Mouse (Mus musculus) embryonic facial prominence, embryonic 12.5 days (tissue): Measurements from ENCODE around the gene Matn1. TPM values are rescaled to one million over a fixed set of nuclear protein-coding genes. Genes with fewer than 3 reads are reported as not detected.

Experiments
- ATAC-seq: fragments of 200-750 bp; cut with Nextera tagmentation; 2 replicates; pipeline ENCODE4 v1.8.0; 2017; ENCODE audit not compliant: insufficient number of reproducible peaks, insufficient read depth, low FRiP score, low TSS enrichment
- H3K27ac ChIP-seq: fragments of 300-500 bp; sonication (generic); 2 replicates; pipeline ENCODE4 v1.5.1; 2016; ENCODE audit warnings: mild to moderate bottlenecking
- H3K27me3 ChIP-seq: fragments of 300-500 bp; sonication (generic); 2 replicates; pipeline ENCODE4 v1.6.1; 2016; ENCODE audit warnings: mild to moderate bottlenecking, moderate library complexity
- H3K36me3 ChIP-seq: fragments of 300-500 bp; sonication (generic); 2 replicates; pipeline ENCODE4 v1.6.1; 2016; ENCODE audit warnings: mild to moderate bottlenecking
- H3K4me1 ChIP-seq: fragments of 300-500 bp; sonication (generic); 2 replicates; pipeline ENCODE4 v1.6.1; 2016
- H3K4me2 ChIP-seq: fragments of 300-500 bp; sonication (generic); replicated peaks from 2 replicates; pipeline ENCODE4 v1.6.1; 2016; ENCODE audit warnings: mild to moderate bottlenecking, moderate library complexity
- H3K4me3 ChIP-seq: fragments of 300-500 bp; sonication (generic); 2 replicates; pipeline ENCODE4 v1.5.1; 2016; ENCODE audit warnings: mild to moderate bottlenecking
- H3K9ac ChIP-seq: fragments of 300-500 bp; sonication (generic); 2 replicates; pipeline ENCODE4 v1.6.1; 2016; ENCODE audit warnings: mild to moderate bottlenecking, moderate library complexity
- H3K9me3 ChIP-seq: fragments of 300-500 bp; sonication (generic); 2 replicates; pipeline ENCODE4 v1.6.1; 2016; ENCODE audit warnings: mild to moderate bottlenecking, moderate library complexity
- WGBS: fragments of 180-500 bp; shearing (Covaris S2); methylation state at CpG from one replicate; pipeline ENCODE4 v1.1.7; 2016; 5-methylcytosine and 5-hydroxymethylcytosine counted together
- polyA plus RNA-seq: library from polyadenylated mRNA; unstranded; fragments of >200 nt; fragmentation: Nextera tagmentation; extraction: Ambion mirVana; gene quantifications from 2 replicates; pipeline ENCODE4 v1.2.1, GENCODE M21; 2016

Matn1 gene
- polyA plus RNA-seq, 1 experiment from 2014 or later = 4.2 TPM

DNA sequence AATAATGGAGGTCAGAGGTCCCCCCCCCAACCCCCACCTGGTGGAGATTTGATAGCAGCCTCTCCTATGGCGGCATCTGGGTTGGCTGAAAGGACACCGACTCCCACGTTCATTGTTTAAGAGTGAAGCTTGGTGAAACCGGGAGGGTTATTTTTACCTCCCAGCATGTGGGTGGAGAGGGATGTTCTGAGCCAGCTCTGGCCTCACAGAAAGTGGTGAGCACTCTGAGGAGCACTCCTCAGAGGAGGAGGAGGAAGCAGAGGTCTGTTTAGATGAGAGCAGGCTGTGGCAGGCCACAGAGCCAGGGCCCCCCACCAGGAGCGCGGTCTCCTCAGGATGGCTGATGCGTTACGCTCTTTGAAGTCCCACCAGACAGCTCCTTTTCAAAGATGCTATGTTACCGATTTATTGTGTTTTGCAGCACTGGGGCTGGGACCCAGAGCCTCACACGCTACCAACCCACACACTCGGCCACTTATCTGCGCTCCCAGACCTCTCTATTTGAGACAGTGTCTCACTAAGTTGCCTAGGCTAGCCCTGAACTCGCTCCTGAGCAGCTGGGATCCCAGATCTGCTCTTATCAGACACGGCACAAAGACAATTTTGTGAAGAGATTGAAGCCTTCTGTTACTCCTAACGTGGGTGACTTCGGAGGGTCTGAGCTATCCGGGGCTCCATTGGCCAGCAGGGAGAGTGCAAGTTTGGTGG is 34.9 kb upstream of the Matn1 start:
- Histone ChIP-seq H3K4me2 (no peak overlapping the region), H3K4me3 (no peak overlapping the region), H3K27ac (no peak overlapping the region), H3K4me1 (peaks cover 16% of the 10 kb centered on the region; the same call in 1 of the 2 replicates), H3K27me3 (no peaks in the 10 kb centered on the region), H3K36me3 (no peaks in the 10 kb centered on the region), H3K9ac (no peak overlapping the region), H3K9me3 (no peaks in the 10 kb centered on the region)
- WGBS = 59% methylated on average over 17 of the region's 17 CpGs
- no peak for ATAC-seq

DNA sequence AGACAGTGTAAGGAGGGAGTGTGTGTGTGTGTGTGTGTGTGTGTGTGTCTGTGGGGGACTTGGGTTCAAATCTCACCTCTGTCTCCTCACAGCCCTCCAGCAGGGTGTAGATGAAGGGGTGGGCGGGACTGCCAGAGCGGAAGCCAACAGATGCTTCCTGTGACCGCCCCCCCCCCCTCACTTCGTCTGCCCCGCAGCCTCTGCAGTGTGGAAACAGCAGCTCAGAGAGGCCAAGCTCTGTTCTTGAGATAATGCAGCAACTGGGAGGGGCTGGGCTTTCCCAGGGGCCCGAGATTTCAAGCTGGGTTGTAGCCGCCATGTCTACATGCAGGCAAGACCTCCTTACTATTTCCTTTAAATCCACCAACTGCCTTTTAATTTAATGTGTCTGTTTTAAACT is 33.5 kb upstream of the Matn1 start:
- H3K9me3 ChIP-seq = no peaks in the 10 kb centered on the region
- 39% methylated on average over 7 of the region's 7 CpGs for WGBS

DNA sequence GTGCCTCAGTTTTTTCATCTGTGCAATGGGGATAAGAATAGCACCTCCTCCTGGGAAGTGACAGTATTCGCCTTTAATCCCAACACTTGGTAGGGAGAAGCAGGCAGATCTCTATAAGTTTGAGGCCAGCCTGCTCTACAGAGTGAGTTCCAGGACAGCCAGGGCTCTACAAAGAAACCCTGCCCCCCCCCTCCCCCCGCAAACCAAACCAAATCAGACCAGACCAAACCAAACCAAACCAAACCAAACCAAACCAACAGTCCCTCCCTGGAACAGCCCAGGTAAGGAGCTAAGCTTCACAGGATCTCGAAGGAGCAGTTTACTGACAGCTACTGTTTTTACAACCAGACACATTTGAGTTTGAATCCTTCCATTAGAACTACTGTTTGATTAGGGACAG is 31.6 kb upstream of the Matn1 start:
- no peak overlapping the region for H3K27ac ChIP-seq
- 82% methylated on average over 3 of the region's 3 CpGs for WGBS
- H3K9me3 ChIP-seq = no peaks in the 10 kb centered on the region
- H3K4me2 ChIP-seq = no peak overlapping the region
- H3K9ac ChIP-seq = no peak overlapping the region
- H3K27me3 ChIP-seq = no peaks in the 10 kb centered on the region
- no peak overlapping the region for H3K4me3 ChIP-seq
- peaks cover 11% of the 10 kb centered on the region; the same call in 1 of the 2 replicates for H3K4me1 ChIP-seq
- H3K36me3 ChIP-seq = no peaks in the 10 kb centered on the region
- ATAC-seq = no peak

More for the DNA sequence above, 33.5 kb upstream of the Matn1 start:
- no peaks in the 10 kb centered on the region for H3K27me3 ChIP-seq
- no peak overlapping the region for H3K4me3 ChIP-seq
- H3K36me3 ChIP-seq = no peaks in the 10 kb centered on the region
- H3K9ac ChIP-seq = no peak overlapping the region
- H3K4me1 ChIP-seq = peaks cover 11% of the 10 kb centered on the region; the same call in 1 of the 2 replicates
- H3K4me2 ChIP-seq = no peak overlapping the region
- no peak overlapping the region for H3K27ac ChIP-seq
- no peak for ATAC-seq

DNA sequence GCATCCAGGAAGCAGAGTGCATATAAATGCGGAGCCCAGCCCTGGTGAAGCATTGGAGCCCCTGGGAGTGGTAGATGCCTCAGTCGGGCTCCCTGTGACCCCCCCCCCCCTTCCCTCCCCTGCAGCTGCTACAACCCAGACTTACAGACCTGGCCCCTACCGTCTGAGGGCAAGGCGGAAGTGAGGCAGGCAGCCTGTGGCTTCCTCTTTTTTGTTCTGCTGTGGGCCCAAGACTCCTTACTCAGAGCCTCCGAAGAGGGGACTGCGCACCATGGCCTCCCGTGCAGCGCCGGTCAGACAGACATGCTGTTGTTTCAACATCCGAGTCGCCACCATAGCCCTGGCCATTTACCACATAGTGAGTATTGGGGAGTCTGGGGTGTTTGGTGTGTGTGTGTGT is 31.1 kb upstream of the Matn1 start, which contains the start of gene Laptm5:
Gene Laptm5 (plus strand): TSS at position 49 of the 400 bp plus-strand sequence.
- Histone ChIP-seq H3K4me1 (peaks cover 7% of the 10 kb centered on the region; the same call in 1 of the 2 replicates), H3K4me2 (no peak within 1 kb of the TSS), H3K36me3 (no peaks in the 10 kb centered on the region), H3K9ac (no peak within 1 kb of the TSS), H3K27ac (no peak within 1 kb of the TSS), H3K27me3 (no peaks in the 10 kb centered on the region), H3K4me3 (no peak within 1 kb of the TSS), H3K9me3 (no peaks in the 10 kb centered on the region)
- no peak for ATAC-seq
- 61% methylated on average over 11 of the region's 11 CpGs for WGBS

DNA sequence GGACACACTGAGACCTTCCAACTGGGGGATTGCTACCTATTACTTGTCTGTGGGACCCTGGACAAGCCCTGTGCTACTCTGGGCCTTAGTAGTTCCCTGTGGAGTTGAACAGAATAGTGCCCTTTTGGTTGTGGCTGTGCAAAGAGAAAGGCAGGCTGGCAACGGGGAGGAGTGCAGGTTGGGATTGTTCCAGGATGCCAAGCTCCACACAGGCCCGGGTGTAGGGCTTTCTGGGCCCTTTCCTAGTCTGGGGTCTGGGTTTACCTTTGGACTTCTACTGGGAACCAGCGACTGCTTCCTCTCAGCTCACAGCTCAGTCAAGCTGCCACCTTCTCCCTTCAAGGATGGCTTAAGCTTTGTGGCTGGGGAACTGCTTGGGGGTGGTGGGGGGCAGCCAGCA is 30.7 kb upstream of the Matn1 start:
- H3K4me1 ChIP-seq = peaks cover 7% of the 10 kb centered on the region; the same call in 1 of the 2 replicates
- H3K9me3 ChIP-seq = no peaks in the 10 kb centered on the region
- no peak overlapping the region for H3K27ac ChIP-seq
- no peaks in the 10 kb centered on the region for H3K36me3 ChIP-seq
- WGBS = 72% methylated on average over 3 of the region's 3 CpGs
- H3K9ac ChIP-seq = no peak overlapping the region
- no peaks in the 10 kb centered on the region for H3K27me3 ChIP-seq
- no peak overlapping the region for H3K4me2 ChIP-seq
- ATAC-seq = no peak
- H3K4me3 ChIP-seq = no peak overlapping the region

DNA sequence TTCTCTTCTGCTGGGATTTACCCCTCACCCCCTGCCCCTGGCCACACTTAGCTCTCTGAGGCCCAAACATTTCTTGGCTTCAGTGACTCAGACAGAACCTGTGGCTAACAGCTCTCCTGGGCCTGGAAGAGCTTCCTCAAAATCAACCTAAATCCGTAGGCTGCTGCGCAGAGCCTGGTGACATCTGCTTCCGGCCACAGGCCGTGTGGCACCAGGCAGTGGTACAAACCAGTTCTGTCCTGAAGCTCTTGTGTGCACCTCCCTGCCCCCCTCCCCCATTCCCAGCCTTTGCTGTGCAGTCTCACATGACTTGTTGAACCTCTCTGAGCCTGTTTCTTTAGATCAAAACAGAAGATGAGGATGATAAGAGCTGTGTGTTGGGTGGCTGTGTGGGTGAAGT is 30.2 kb upstream of the Matn1 start:
- H3K4me3 ChIP-seq = no peak overlapping the region
- H3K27me3 ChIP-seq = no peaks in the 10 kb centered on the region
- no peak overlapping the region for H3K4me2 ChIP-seq
- no peak overlapping the region for H3K9ac ChIP-seq
- H3K4me1 ChIP-seq = peaks cover 7% of the 10 kb centered on the region; the same call in 1 of the 2 replicates
- no peak overlapping the region for H3K27ac ChIP-seq
- H3K9me3 ChIP-seq = no peaks in the 10 kb centered on the region
- no peak for ATAC-seq
- H3K36me3 ChIP-seq = no peaks in the 10 kb centered on the region
- 81% methylated on average over 4 of the region's 4 CpGs for WGBS

DNA sequence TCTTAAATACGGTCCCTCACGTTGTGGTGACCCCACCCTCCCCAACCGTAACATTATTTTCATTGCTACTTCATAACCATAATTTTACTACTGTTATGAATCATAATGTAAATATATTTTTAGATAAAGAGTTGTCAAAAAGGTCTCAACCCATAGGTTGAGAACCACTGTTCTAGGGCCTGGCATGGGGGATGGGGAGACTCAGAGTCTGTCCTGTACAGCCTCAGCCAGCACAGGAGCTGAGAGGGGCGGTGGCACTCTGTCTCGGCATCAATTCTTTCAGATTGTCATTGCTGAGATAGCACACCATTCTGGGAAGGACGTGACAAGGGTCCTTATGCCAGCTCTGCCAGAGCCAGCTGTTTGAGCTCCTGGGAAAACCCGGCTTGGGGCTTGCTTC is 29.7 kb upstream of the Matn1 start:
- Histone ChIP-seq H3K9ac (no peak overlapping the region), H3K4me1 (peaks cover 9% of the 10 kb centered on the region; the same call in 1 of the 2 replicates), H3K9me3 (no peaks in the 10 kb centered on the region), H3K27me3 (no peaks in the 10 kb centered on the region), H3K4me3 (no peak overlapping the region), H3K36me3 (no peaks in the 10 kb centered on the region), H3K4me2 (no peak overlapping the region), H3K27ac (no peak overlapping the region)
- no peak for ATAC-seq
- WGBS = 73% methylated on average over 7 of the region's 7 CpGs

DNA sequence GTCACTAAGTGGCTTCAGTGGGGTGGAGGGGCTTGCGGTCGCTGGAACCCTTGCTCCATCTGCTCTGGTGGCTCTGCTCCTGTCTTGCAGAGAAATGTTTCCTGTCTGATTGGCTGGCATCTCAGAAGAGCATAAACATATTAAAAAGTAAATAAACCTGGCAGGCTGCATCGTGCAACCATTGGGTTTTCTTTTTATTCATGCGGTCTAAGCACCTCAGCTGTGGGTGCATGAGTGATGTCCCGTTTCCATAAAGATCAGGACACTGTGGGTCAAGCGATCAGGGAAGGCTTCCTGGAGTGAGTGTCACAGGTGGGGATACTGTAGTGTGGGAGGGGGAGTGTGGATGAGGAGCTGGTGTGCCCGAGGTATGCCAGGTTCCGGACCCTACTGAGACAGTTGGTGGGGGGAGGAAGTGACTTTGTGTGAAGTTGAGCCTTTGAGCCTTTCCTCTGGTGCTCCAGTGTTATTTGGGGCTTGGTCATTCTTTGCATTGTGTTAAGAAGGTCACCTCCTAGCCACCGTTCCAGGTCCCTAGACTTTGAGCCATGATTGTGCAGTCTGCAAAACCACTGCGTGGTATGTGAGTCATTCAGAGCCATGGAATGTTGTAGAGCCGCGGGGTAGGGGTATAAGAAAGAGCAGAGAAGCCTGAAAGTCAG is 29.0 kb upstream of the Matn1 start:
- 75% methylated on average over 12 of the region's 12 CpGs for WGBS
- Histone ChIP-seq H3K4me2 (no peak overlapping the region), H3K36me3 (no peaks in the 10 kb centered on the region), H3K9me3 (no peaks in the 10 kb centered on the region), H3K27ac (no peak overlapping the region), H3K27me3 (no peaks in the 10 kb centered on the region), H3K4me1 (peaks cover 13% of the 10 kb centered on the region; the same call in 1 of the 2 replicates), H3K9ac (no peak overlapping the region), H3K4me3 (no peak overlapping the region)
- no peak for ATAC-seq

DNA sequence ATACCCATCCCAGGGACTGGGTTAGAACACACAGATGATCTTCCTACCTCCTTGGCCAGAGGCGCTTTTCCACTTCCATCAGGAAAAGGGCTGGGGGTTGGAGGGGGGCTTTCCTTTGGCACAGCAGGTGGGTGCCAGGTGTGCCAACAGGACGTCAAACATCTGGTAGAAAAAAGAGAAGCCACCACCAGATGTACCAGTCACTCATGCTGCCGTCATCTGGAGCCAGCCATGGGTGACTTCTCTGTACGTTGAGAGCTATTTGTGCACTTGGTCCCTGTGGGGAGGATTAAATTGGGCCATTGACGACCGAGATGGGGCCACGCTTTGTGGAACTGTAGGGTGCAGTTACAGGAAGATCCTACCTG is 28.5 kb upstream of the Matn1 start:
- H3K9ac ChIP-seq = no peak overlapping the region
- no peak overlapping the region for H3K4me2 ChIP-seq
- no peaks in the 10 kb centered on the region for H3K9me3 ChIP-seq
- ATAC-seq = no peak
- H3K27me3 ChIP-seq = no peaks in the 10 kb centered on the region
- H3K4me1 ChIP-seq = peaks cover 14% of the 10 kb centered on the region
- WGBS = 50% methylated on average over 7 of the region's 7 CpGs
- H3K36me3 ChIP-seq = no peaks in the 10 kb centered on the region
- no peak overlapping the region for H3K4me3 ChIP-seq
- H3K27ac ChIP-seq = no peak overlapping the region

DNA sequence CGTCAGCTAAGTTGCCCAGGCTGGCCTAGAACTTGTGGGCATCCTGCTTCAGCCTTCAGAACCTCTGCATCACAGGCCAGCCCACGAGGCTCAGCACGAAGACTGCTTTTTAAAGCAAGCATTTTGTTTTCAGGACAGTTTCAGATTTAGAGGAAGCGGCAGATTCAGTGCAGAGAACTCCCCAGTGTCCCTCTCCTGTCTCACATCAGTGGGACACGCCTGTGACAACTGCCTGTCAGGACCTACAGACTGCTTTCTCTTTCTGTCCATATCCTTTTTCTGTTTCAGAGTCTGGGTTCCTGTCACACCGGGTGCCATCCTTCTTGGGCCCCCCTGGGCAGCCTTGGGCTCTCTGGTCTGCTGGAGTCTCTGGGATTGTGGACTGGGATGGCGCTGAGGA is 27.5 kb upstream of the Matn1 start:
- Histone ChIP-seq H3K27me3 (no peaks in the 10 kb centered on the region), H3K9ac (no peak overlapping the region), H3K9me3 (no peaks in the 10 kb centered on the region), H3K4me2 (no peak overlapping the region), H3K4me3 (no peak overlapping the region), H3K4me1 (peaks cover 22% of the 10 kb centered on the region), H3K27ac (no peak overlapping the region), H3K36me3 (no peaks in the 10 kb centered on the region)
- ATAC-seq = no peak
- WGBS = 78% methylated on average over 7 of the region's 7 CpGs

DNA sequence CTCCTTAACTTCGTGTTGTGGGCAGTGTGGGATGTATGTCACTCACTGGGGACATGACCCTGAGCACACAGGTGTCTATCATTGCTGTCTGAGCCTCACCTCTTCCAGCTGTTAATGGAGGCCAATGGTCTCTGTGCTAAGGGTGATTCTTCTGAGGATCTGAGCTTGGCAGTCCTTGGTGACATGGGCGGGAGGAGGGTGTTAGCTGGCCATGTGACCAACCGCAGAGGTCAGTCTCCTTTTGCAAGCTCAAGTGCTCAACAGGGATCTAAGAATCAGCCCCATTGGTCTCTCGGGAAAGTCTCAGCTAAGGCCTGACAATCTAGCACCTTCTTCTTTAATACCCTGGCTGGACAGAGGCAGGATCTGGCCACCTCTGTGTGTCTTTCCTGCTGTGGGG is 26.6 kb upstream of the Matn1 start:
- Histone ChIP-seq H3K9ac (no peak overlapping the region), H3K27me3 (no peaks in the 10 kb centered on the region), H3K4me1 (peaks cover 22% of the 10 kb centered on the region), H3K27ac (no peak overlapping the region), H3K9me3 (no peaks in the 10 kb centered on the region), H3K4me2 (no peak overlapping the region), H3K36me3 (no peaks in the 10 kb centered on the region), H3K4me3 (no peak overlapping the region)
- 67% methylated on average over 4 of the region's 4 CpGs for WGBS
- no peak for ATAC-seq
